Mouse (Mus musculus) midbrain, embryonic 15.5 days (tissue): ENCODE results near the gene Bbs2. TPM values are rescaled to one million over a fixed set of nuclear protein-coding genes. Genes with fewer than 3 reads are reported as not detected.

Source experiments
- ATAC-seq: fragments of 200-750 bp; cut with Nextera tagmentation; replicated peaks from 2 replicates; pipeline ENCODE4 v1.8.0; 2017; ENCODE audit warnings: moderate TSS enrichment
- H3K27ac ChIP-seq: fragments of 300-500 bp; sonication (generic); 2 replicates; pipeline ENCODE4 v1.5.1; 2015; ENCODE audit warnings: mild to moderate bottlenecking, inconsistent platforms
- H3K27me3 ChIP-seq: fragments of 300-500 bp; sonication (generic); replicated peaks from 2 replicates; pipeline ENCODE4 v1.6.1; 2015; ENCODE audit warnings: inconsistent platforms
- H3K36me3 ChIP-seq: fragments of 300-500 bp; sonication (generic); replicated peaks from 2 replicates; pipeline ENCODE4 v1.6.1; 2015; ENCODE audit warnings: inconsistent platforms
- H3K4me1 ChIP-seq: fragments of 300-500 bp; sonication (generic); 2 replicates; pipeline ENCODE4 v1.6.1; 2015; ENCODE audit warnings: inconsistent platforms
- H3K4me2 ChIP-seq: fragments of 300-500 bp; sonication (generic); 2 replicates; pipeline ENCODE4 v1.6.1; 2015; ENCODE audit warnings: inconsistent platforms, mild to moderate bottlenecking, moderate library complexity
- H3K4me3 ChIP-seq: fragments of 300-500 bp; sonication (generic); 2 replicates; pipeline ENCODE4 v1.5.1; 2015; ENCODE audit warnings: mild to moderate bottlenecking, inconsistent platforms
- H3K9ac ChIP-seq: fragments of 300-500 bp; sonication (generic); 2 replicates; pipeline ENCODE4 v1.6.1; 2015; ENCODE audit warnings: mild to moderate bottlenecking, inconsistent platforms
- H3K9me3 ChIP-seq: fragments of 300-500 bp; sonication (generic); 2 replicates; pipeline ENCODE4 v1.6.1; 2016; ENCODE audit warnings: inconsistent platforms
- WGBS: fragments of 180-500 bp; shearing (Covaris S2); methylation state at CpG from one replicate; pipeline ENCODE4 v1.1.7; 2015; ENCODE audit warnings: mixed read lengths; 5-methylcytosine and 5-hydroxymethylcytosine counted together
- polyA plus RNA-seq: library from polyadenylated mRNA; unstranded; fragments of >200 nt; fragmentation: Nextera tagmentation; extraction: Ambion mirVana; gene quantifications from 2 replicates; pipeline ENCODE4 v1.2.1, GENCODE M21; 2015

The Bbs2 gene
- polyA plus RNA-seq, 1 experiment from 2014 or later = 26.9 TPM

GRCm38 (mm10) chr8:94033601-94034000 is 65.1 kb downstream of the Bbs2 start:
- Histone ChIP-seq H3K36me3 (peaks cover 17% of the 10 kb centered on the region), H3K27ac (no peak overlapping the region), H3K4me2 (0 out of 2 replicates have a peak overlapping the region, but pooled peaks have one; percentile 1), H3K27me3 (no peaks in the 10 kb centered on the region), H3K9me3 (no peaks in the 10 kb centered on the region), H3K4me3 (no peak overlapping the region), H3K9ac (no peak overlapping the region), H3K4me1 (peaks cover 35% of the 10 kb centered on the region)
- 29% methylated on average over 3 of the region's 3 CpGs for WGBS
- no peak for ATAC-seq

GRCm38 (mm10) chr8:94029701-94030100 is 69.0 kb downstream of the Bbs2 start:
- no peak overlapping the region for H3K4me2 ChIP-seq
- H3K4me3 ChIP-seq = no peak overlapping the region
- peaks cover 51% of the 10 kb centered on the region for H3K36me3 ChIP-seq
- no peak overlapping the region for H3K27ac ChIP-seq
- H3K9me3 ChIP-seq = no peaks in the 10 kb centered on the region
- no peak overlapping the region for H3K9ac ChIP-seq
- H3K27me3 ChIP-seq = no peaks in the 10 kb centered on the region
- no peak for ATAC-seq
- WGBS = 95% methylated on average over 9 of the region's 9 CpGs
- peaks cover 12% of the 10 kb centered on the region for H3K4me1 ChIP-seq

- 95% methylated on average over 6 of the region's 6 CpGs for WGBS
- Histone ChIP-seq H3K4me1 (no peaks in the 10 kb centered on the region), H3K36me3 (peaks cover 69% of the 10 kb centered on the region), H3K4me2 (no peak overlapping the region), H3K9me3 (no peaks in the 10 kb centered on the region), H3K27me3 (no peaks in the 10 kb centered on the region), H3K4me3 (no peak overlapping the region), H3K9ac (no peak overlapping the region), H3K27ac (no peak overlapping the region)
- no peak for ATAC-seq
Observed at GRCm38 (mm10) chr8:94023916-94024315, 74.8 kb downstream of the Bbs2 start.

Other genes starting within 250 kb of the Bbs2 start
- gene Amfr, start 86.1 kb downstream of the Bbs2 start, polyA plus RNA-seq = 74.9 and 79.0 TPM in 2 replicates
- gene Nudt21, start 61.9 kb downstream of the Bbs2 start, polyA plus RNA-seq = 85.8 and 86.7 TPM in 2 replicates
- gene Ogfod1, start 61.7 kb downstream of the Bbs2 start, polyA plus RNA-seq = 14.7 and 21.6 TPM in 2 replicates
- not detected in 2 replicates for gene Mt4, start 38.3 kb upstream of the Bbs2 start, polyA plus RNA-seq
- 158 and 189 TPM in 2 replicates for gene Mt3, start 53.7 kb upstream of the Bbs2 start, polyA plus RNA-seq
- 13.9 and 16.5 TPM in 2 replicates for gene Mt2, start 73.7 kb upstream of the Bbs2 start, polyA plus RNA-seq
- 61.7 and 74.3 TPM in 2 replicates for gene Mt1, start 80.2 kb upstream of the Bbs2 start, polyA plus RNA-seq
- gene Nup93, start 115.6 kb upstream of the Bbs2 start, polyA plus RNA-seq = 61.1 and 63.4 TPM in 2 replicates
- 0.05 and 0.06 TPM in 2 replicates for gene Slc12a3, start 230.3 kb upstream of the Bbs2 start, polyA plus RNA-seq